Mouse (Mus musculus) liver, postnatal 0 days (tissue): Measurements from ENCODE around the gene Msl1.

Source experiments
- CTCF ChIP-seq: sonication (generic); IDR thresholded peaks from 2 replicates; pipeline ENCODE4 v1.5.1; 2016; ENCODE audit warnings: antibody characterized with exemption, low read depth
- EP300 ChIP-seq: IDR thresholded peaks from 2 replicates; pipeline ENCODE4 v1.6.1; 2016; ENCODE audit warnings: antibody characterized with exemption, low read depth, mild to moderate bottlenecking

DNA sequence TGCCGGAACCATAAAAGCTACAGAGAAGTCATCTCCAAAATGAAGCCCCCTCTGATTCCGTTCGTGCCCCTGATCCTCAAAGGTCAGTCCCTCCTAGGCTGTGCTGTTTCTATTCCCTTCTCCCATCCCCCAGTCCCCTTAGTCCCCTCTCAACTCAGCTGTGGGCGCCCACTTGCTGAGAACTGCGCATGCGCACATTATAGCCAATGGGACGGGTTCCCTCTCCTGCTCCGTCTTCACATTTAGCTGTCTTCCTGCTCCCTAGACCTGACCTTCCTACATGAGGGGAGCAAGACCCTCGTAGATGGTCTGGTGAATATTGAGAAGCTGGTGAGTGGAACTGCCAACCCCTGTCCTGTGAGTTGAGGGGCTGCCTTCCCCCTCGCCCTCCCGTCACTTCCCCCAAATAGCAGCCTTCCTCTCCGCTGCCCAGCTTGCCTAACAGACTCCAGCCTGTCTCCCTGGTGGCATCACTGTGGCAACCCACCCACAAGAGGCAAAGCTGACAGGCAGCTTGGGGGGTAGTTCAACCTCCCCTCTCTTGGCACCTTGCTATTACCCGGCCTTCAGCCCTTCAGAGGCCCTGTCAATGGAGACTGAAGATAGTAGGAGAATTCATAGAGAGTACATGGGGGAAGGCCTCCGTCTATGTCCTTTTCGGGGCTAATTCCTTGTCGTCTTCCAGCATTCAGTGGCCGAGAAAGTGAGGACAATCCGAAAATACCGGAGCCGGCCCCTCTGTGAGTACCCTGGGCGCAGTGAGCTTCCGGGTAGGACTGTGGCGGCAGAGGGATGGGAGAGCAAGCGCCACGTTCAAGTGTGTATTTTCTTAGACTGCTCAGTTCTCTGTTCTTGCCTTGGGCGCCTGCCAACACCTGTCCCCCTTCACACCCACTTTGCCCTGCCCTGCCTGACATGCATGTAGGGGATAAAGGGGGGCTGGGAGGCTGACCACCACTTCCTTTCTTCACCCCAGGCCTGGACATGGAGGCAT lies 55.1 kb downstream of the Msl1 start:
- no peak for TF ChIP-seq EP300
- TF ChIP-seq CTCF = no peak
